Mouse (Mus musculus) testis, adult 2 months (tissue): ENCODE data around the gene Fam193b.

Experiments
- CTCF ChIP-seq: fragments of 200-500 bp; IDR thresholded peaks from 2 replicates; pipeline ENCODE4 v1.5.1; 2012; ENCODE audit warnings: low read depth, mild to moderate bottlenecking, inconsistent platforms, low read length, moderate library complexity; ENCODE audit not compliant: control insufficient read depth, insufficient read depth, insufficient replicate concordance
- POLR2A ChIP-seq: fragments of 200-500 bp; IDR thresholded peaks from 2 replicates; pipeline ENCODE4 v1.6.1; 2012; ENCODE audit warnings: low read depth, mild to moderate bottlenecking, inconsistent platforms, low read length, moderate library complexity; ENCODE audit not compliant: control insufficient read depth

- TF ChIP-seq CTCF, result no peak
- TF ChIP-seq POLR2A, result no peak
Observed at GRCm38 (mm10) chr13:55571977-55572376, 1.1 kb upstream of the Fam193b start.
